Mouse (Mus musculus) brain, embryonic 14.5 days (tissue): ENCODE measurements at regions not wholly inside any gene's neighbourhood (a gene's known extent, or its start where the extent isn't known, plus 50 kb on each side); places are given as distances from the start of the nearest gene placed in this dataset.
"Not testable (repeated sequence)": the region's sequence is repeated elsewhere in the genome, so short reads cannot be mapped to it uniquely, and the experiment has no call there.

Experiments used
- CTCF ChIP-seq: fragments of 200-500 bp; IDR thresholded peaks from 2 replicates; pipeline ENCODE4 v1.5.1; 2012; ENCODE audit warnings: inconsistent platforms, mild to moderate bottlenecking, moderate library complexity, borderline replicate concordance; ENCODE audit not compliant: insufficient read depth, insufficient read length; ENCODE audit errors: extremely low read depth
- POLR2A ChIP-seq: fragments of 200-500 bp; IDR thresholded peaks from 2 replicates; pipeline ENCODE4 v1.6.1; 2012; ENCODE audit warnings: mild to moderate bottlenecking, inconsistent platforms, borderline replicate concordance; ENCODE audit not compliant: poor library complexity, insufficient read depth, insufficient read length, severe bottlenecking; ENCODE audit errors: extremely low read depth

DNA sequence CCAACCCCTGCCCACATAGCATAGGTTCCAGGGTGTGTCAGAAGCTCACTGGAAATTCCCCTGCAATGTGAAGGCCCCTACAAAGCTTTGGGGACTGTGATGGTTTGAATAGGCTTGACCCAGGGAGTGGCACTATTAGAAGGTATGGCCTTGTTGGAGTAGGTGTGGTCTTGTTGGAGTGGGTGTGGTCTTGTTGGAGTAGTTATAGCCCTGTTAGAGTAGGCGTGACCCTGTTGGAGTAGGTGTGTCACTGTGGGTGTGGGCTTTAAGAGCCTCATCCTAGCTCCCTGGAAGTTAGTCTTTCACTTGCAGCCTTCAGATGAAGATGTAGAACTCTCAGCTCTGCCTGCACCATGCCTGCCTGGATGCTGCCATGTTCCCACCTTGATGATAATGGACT is 64.9 kb upstream of the Slc28a3 start:
- not testable (repeated sequence) for TF ChIP-seq CTCF, POLR2A
